Mouse (Mus musculus): ENCODE measurements around the gene Scgb1b24. TPM values are rescaled to one million over a fixed set of nuclear protein-coding genes. Genes with fewer than 3 reads are reported as not detected.

Gene Scgb1b24
- not detected in 2 replicates for polyA plus RNA-seq (2015; fragmentation: Nextera tagmentation; extraction: Ambion mirVana)

DNA sequence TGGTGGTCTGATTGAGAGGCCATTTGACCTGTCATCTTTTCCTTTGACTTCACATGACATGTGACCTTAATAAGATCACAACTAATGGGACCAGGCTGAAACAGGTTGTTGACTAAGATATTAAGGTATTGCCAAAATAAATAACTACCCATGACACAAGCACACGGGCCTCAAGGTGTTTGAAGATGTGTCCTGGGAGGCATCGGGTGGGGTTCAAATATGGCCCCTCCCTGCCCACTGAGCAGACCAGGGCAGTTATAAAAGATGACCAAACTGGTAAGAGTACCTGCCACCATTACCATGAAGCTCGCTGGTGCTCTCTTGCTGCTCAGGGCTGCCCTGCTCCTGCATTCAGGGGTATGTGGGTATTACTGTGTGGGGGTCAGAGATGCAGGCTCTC lies at the start of gene Scgb1b24:
Scgb1b24 (plus strand) TSS at position 301 of the 400 bp plus-strand sequence.
- H3K27me3 ChIP-seq: no peaks in the 10 kb centered on the region
- WGBS: 81% methylated on average over 3 of the region's 3 CpGs
- H3K27ac ChIP-seq: no peak within 1 kb of the TSS
- H3K4me3 ChIP-seq: no peak within 1 kb of the TSS
- no peaks in the 10 kb centered on the region for H3K4me1 ChIP-seq
- ATAC-seq: no peak
- H3K9ac ChIP-seq: no peak within 1 kb of the TSS
- no peaks in the 10 kb centered on the region for H3K36me3 ChIP-seq (ENCODE audit: poor library complexity, severe bottlenecking)
- H3K9me3 ChIP-seq (replicated peaks): peaks cover 70% of the 10 kb centered on the region
- H3K4me2 ChIP-seq: no peak within 1 kb of the TSS

DNA sequence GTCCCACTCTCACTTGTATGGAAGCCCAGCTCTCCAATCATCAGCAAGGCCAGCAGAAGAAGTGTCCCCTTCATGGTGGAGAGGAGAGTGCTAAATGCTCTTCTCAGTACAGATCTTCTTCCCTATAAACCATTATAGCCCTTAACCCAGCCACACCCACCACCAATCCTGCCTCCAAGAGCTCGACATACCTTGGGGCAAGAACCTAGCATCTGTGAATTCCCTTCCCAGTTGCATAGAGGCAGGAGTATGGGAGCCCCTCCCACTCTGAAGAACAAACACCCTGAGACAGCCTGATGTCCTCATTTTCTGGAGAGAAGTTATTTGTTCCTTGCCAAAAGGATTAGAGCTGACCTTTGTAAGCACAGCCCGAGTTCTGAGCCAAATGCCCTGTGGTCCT lies 4.4 kb upstream of the Scgb1b24 start, which contains the start of gene Scgb2b24:
Scgb2b24 (minus strand) TSS at position 101 of the 400 bp plus-strand sequence.
- H3K27ac ChIP-seq: no peak within 1 kb of the TSS
- 74% methylated on average over 2 of the region's 2 CpGs for WGBS
- peaks cover 84% of the 10 kb centered on the region for H3K9me3 ChIP-seq (replicated peaks)

More for the DNA sequence above, 4.4 kb upstream of the Scgb1b24 start, which contains the start of gene Scgb2b24:
- Histone ChIP-seq H3K4me1 (no peaks in the 10 kb centered on the region), H3K27me3 (no peaks in the 10 kb centered on the region), H3K4me3 (no peak within 1 kb of the TSS), H3K36me3 (ENCODE audit: poor library complexity, severe bottlenecking) (no peaks in the 10 kb centered on the region), H3K4me2 (no peak within 1 kb of the TSS), H3K9ac (no peak within 1 kb of the TSS)
- no peak for ATAC-seq

Other genes starting within 250 kb of the Scgb1b24 start
- not detected in 2 replicates for gene Scgb2b21, start 223.3 kb upstream of the Scgb1b24 start, polyA plus RNA-seq (2015; fragmentation: Nextera tagmentation; extraction: Ambion mirVana)
- gene Scgb2b24, start 4.5 kb upstream of the Scgb1b24 start, polyA plus RNA-seq (2015; fragmentation: Nextera tagmentation; extraction: Ambion mirVana): not detected in 2 replicates
- gene Scgb2b26, start 201.2 kb downstream of the Scgb1b24 start, polyA plus RNA-seq (2015; fragmentation: Nextera tagmentation; extraction: Ambion mirVana): not detected in 2 replicates